Mouse (Mus musculus): ENCODE data around the gene Gm13078.

Gm13078 gene

DNA sequence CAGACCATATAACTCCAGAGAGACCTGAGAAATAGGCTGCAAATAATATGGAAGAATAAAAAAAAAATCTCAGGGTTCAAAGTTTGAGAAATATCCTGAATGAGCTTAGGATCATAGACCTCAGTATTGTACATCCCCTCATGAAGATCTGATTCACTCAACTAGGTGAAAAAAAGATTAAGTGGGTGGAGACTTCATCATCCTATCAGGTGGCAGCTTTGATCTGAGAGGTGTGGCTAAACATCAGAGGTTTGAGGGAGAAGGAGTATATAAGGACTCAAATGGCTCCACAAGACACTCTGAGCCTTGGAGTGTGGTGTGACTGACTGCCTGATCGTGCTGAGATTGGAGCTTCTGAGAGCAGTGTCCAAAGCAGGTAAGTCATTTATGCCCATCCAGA, at the start of gene Gm13078:
Gene Gm13078 (plus strand): TSS at position 301 of the 400 bp plus-strand sequence.
- no peak for DNase-seq

- DNase-seq: no peak
Measured at GRCm38 (mm10) chr4:143702611-143703010, 16.6 kb upstream of the Gm13078 start, which contains the start of gene Gm13089. Gene Gm13089, minus strand, starts transcription at chr4:143702711.

Measured in thymus, postnatal 4 days (tissue).